Comparison of ENCODE assay signal across 12 mouse cellular contexts in genomic region chr11:71615526-71615925, GRCm38 (mm10).
"Had no signal": no experiment of that assay in that cellular context is flagged by ENCODE, and none has a peak within 500 bp of the region (broad histone marks: within the 10 kb centered on the region; RNA-seq: fewer than 3 reads in every experiment).

No protein-coding gene starts in this region.

- H3K4me1 ChIP-seq: liver, embryonic 13.5 days; midbrain, embryonic 12.5 days; midbrain, embryonic 15.5 days had no signal

- DNase-seq: kidney, postnatal 25 days; layer of hippocampus, adult 9-11 months; liver, embryonic 13.5 days; lung, embryonic 14.5 days; right cerebral cortex, adult 18-20 months; right cerebral cortex, postnatal 14 days; thymus, postnatal 25 days had no signal

- H3K4me3 ChIP-seq: layer of hippocampus, adult 2 months; liver, embryonic 13.5 days; midbrain, embryonic 12.5 days; midbrain, embryonic 15.5 days; neural tube, embryonic 12.5 days; neural tube, embryonic 15.5 days had no signal
